Mouse (Mus musculus) lung, postnatal 0 days (tissue): ENCODE data around the gene Tph1.

ENCODE experiments used
- CTCF ChIP-seq: IDR thresholded peaks from 2 replicates; pipeline ENCODE4 v1.5.1; 2016; ENCODE audit warnings: antibody characterized with exemption, mild to moderate bottlenecking
- EP300 ChIP-seq: IDR thresholded peaks from 2 replicates; pipeline ENCODE4 v1.6.1; 2016; ENCODE audit warnings: antibody characterized with exemption, mild to moderate bottlenecking, control low read depth

GRCm38 (mm10) chr7:46714518-46714917 lies 42.2 kb upstream of the Tph1 start:
- TF ChIP-seq EP300 (no peak), CTCF (peak; percentile 92)
